Comparison of ENCODE assay signal across 24 mouse cellular contexts in genomic region chr9:114838870-114839269, GRCm38 (mm10). TPM values are rescaled to one million over a fixed set of nuclear protein-coding genes. Genes with fewer than 3 reads are reported as not detected.
DNase-seq lines count a peak whose midpoint lies in the region; TF ChIP-seq lines count a peak whose summit lies in the region.
"Had no signal": no experiment of that assay in that cellular context is flagged by ENCODE, and none has a peak within 500 bp of the region (broad histone marks: within the 10 kb centered on the region; RNA-seq: fewer than 3 reads in every experiment).

No protein-coding gene starts in this region.

- no peak overlapping the region for H3K27ac ChIP-seq in layer of hippocampus, adult 2 months
- H3K27ac ChIP-seq: embryonic facial prominence, embryonic 13.5 days; embryonic facial prominence, embryonic 15.5 days; forebrain, embryonic 10.5 days; forebrain, embryonic 12.5 days had no signal

- H3K4me1 ChIP-seq in lung, adult 2 months (ENCODE audit: control insufficient read depth, insufficient read depth, low read length), result peaks cover 7% of the 10 kb centered on the region

- no peak for TF ChIP-seq CTCF in lung, adult 2 months (IDR thresholded peaks at IDR 0.05; ENCODE audit: insufficient read depth, low read length)
- no peak for TF ChIP-seq CTCF in layer of hippocampus, adult 2 months (conservative IDR thresholded peaks at IDR 0.05)

- 61% methylated on average over 5 of the region's 5 CpGs for WGBS in lung, adult 2 months

- H3K4me3 ChIP-seq in lung, adult 2 months (replicated peaks; ENCODE audit: extremely low read depth, low read depth, low read length), result no peak overlapping the region
- H3K4me3 ChIP-seq in layer of hippocampus, adult 2 months, result no peak overlapping the region
- H3K4me3 ChIP-seq: embryonic facial prominence, embryonic 13.5 days; embryonic facial prominence, embryonic 15.5 days; erythroblast, embryonic 14.5 days; forebrain, embryonic 10.5 days; forebrain, embryonic 12.5 days had no signal

- DNase-seq in lung, adult 18-20 months, result peak; percentile 59 to 83
- DNase-seq in lung, adult 2 months, result peak; percentile 38
- DNase-seq in lung, postnatal 10 days, result peak; percentile 48
- peak; percentile 72 for DNase-seq in lung, postnatal 25 days (ENCODE audit: low spot score)
- DNase-seq in cerebellum, postnatal 14 days, result no peak
- DNase-seq in testis, postnatal 14 days (ENCODE audit: low spot score), result no peak
- no peak for DNase-seq in layer of hippocampus, adult 2 months (ENCODE audit: low spot score in 2 of 2)
- no peak for DNase-seq in MN1 (ENCODE audit: low spot score)
- DNase-seq: adrenal gland, adult 8-10 months; adrenal gland, postnatal 14 days; adrenal gland, postnatal 36 days; cerebellum, adult 11-12 months; cerebellum, adult 2 months; cerebellum, adult 9-10 months; cerebellum, postnatal 10 days; cerebellum, postnatal 36 days; embryo, embryonic 11 days had no signal

- no peak for TF ChIP-seq POLR2A in lung, adult 2 months (IDR thresholded peaks at IDR 0.05; ENCODE audit: borderline replicate concordance, extremely low read depth, low read depth, low read length)

RNA-seq across cellular contexts. Expression of gene Cmtm8, which starts 5.1 kb away (rescaled TPM):
- 151 and 179 TPM in 2 replicates for polyA plus RNA-seq in lung, adult 2 months (2012; rRNA removed)
- total RNA-seq in layer of hippocampus, adult 2 months (2021), result 1 to 10 TPM; 2.3 to 3.1 TPM
- polyA plus RNA-seq: activated CD4-positive, CD25-positive, alpha-beta regulatory T cell, adult 4 months; C2C12 had no signal

RNA-seq across cellular contexts. Expression of gene Cmtm7, which starts 57.2 kb away (rescaled TPM):
- 86.0 and 88.9 TPM in 2 replicates for polyA plus RNA-seq in lung, adult 2 months (2012; rRNA removed)
- total RNA-seq in layer of hippocampus, adult 2 months (2021), result 1 to 10 TPM; 4.3 to 4.8 TPM

Comparison
In these comparisons a context has a peak if more than half of its experiments do, and no peak if none do; other contexts are left out.
1. DNase-seq: peak in lung, adult 18-20 months (2 of 2), lung, adult 2 months (single experiment), lung, postnatal 10 days (single experiment) and lung, postnatal 25 days (single experiment); none in cerebellum, postnatal 14 days (0 of 2), testis, postnatal 14 days (single experiment), layer of hippocampus, adult 2 months (0 of 2) and MN1 (single experiment).